Mouse (Mus musculus): ENCODE measurements around the gene Ilf2.

GRCm38 (mm10) chr3:90527291-90527873, 51.5 kb downstream of the Ilf2 start:
- no peak for TF ChIP-seq POLR2A (IDR thresholded peaks at IDR 0.05; ENCODE audit: insufficient read depth, low read length)
- no peak for TF ChIP-seq CTCF (IDR thresholded peaks at IDR 0.05; ENCODE audit: low read depth, low read length)
